Mouse (Mus musculus): ENCODE data around the gene Opcml. TPM values are rescaled to one million over a fixed set of nuclear protein-coding genes. Genes with fewer than 3 reads are reported as not detected.

Opcml gene
- total RNA-seq, 1 experiment: 0.49 TPM

DNA sequence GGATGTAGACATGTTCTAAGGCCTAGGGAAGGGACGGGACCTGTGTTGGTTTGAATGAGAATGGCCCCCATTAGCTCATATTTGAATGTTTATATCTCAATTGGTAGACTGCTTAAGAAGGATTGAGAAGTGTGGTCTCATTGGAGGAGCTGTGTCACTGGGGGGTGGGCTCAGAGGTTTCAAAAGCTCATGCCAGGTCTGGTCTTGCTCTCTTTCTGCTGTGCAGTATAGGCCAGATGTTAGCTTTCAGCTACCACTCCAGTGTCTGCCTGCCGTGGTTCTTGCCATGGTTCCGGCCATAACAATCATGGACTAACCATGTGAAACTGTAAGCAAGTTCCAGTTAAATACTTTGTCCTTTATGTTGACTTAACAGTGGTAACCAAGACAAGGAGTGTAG lies 11.2 kb downstream of the Opcml start:
- no peak overlapping the region for H3K4me3 ChIP-seq (ENCODE audit: insufficient read depth in 1 of 2, low read depth in 1 of 2, low read length in 2 of 2, poor library complexity in 1 of 2, severe bottlenecking in 1 of 2)
- H3K4me1 ChIP-seq (ENCODE audit: control insufficient read depth in 2 of 2, insufficient read depth in 2 of 2, low read length in 2 of 2, poor library complexity in 1 of 2): no peaks in the 10 kb centered on the region
- no peak for DNase-seq (ENCODE audit: low read depth, low spot score)
- no peaks in the 10 kb centered on the region for H3K36me3 ChIP-seq (ENCODE audit: control insufficient read depth, insufficient read depth, low read length, poor library complexity, severe bottlenecking)
- H3K9ac ChIP-seq (ENCODE audit: insufficient read depth, low read depth, low read length, poor library complexity, severe bottlenecking): no peak overlapping the region
- TF ChIP-seq CHD2 (IDR thresholded peaks at IDR 0.05; ENCODE audit: low read depth, low read length): no peak
- TF ChIP-seq ZC3H11A (IDR thresholded peaks at IDR 0.05; ENCODE audit: borderline replicate concordance, low read depth, low read length): no peak
- TF ChIP-seq ZNF384 (IDR thresholded peaks at IDR 0.05; ENCODE audit: low read depth, low read length): no peak
- TF ChIP-seq HCFC1 (IDR thresholded peaks at IDR 0.05; ENCODE audit: borderline replicate concordance, insufficient read depth, low read length): no peak
- no peak for TF ChIP-seq MAFK (IDR thresholded peaks at IDR 0.05; ENCODE audit: insufficient read depth, low read depth, low read length)
- H3K9me3 ChIP-seq (ENCODE audit: control insufficient read depth, insufficient read depth, low read depth, low read length): no peaks in the 10 kb centered on the region
- in situ Hi-C loops (cut with MboI; ENCODE audit: low sequenced_read_pairs in 2 of 2, unreplicated experiment in 2 of 2): no loop called here
- no peak overlapping the region for H3K27ac ChIP-seq (ENCODE audit: insufficient read depth, low read depth, low read length, poor library complexity, severe bottlenecking)

DNA sequence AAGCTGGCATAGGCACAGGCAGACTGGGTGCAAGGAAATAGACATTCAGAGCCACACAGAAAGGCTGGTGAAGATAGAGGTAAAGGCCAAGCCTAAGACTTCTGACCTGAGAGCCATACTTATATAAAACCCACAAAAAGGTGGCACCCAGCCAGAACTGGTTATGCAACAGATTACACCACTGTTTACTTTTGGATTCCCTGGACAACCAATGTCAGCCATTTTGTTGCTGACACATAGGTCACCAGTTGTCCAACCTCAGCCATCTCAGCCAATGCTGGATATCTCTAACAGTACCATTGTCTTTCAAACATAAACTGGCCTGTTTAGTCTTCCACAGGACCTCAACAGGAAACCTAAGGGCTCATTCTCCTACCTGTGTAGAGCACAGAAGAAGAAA lies 11.8 kb downstream of the Opcml start:
- H3K4me1 ChIP-seq (ENCODE audit: control insufficient read depth in 2 of 2, insufficient read depth in 2 of 2, low read length in 2 of 2, poor library complexity in 1 of 2): no peaks in the 10 kb centered on the region
- H3K27ac ChIP-seq (ENCODE audit: insufficient read depth, low read depth, low read length, poor library complexity, severe bottlenecking): no peak overlapping the region
- no peak overlapping the region for H3K9ac ChIP-seq (ENCODE audit: insufficient read depth, low read depth, low read length, poor library complexity, severe bottlenecking)
- H3K36me3 ChIP-seq (ENCODE audit: control insufficient read depth, insufficient read depth, low read length, poor library complexity, severe bottlenecking): no peaks in the 10 kb centered on the region
- no peak for DNase-seq (ENCODE audit: low read depth, low spot score)
- H3K4me3 ChIP-seq (ENCODE audit: insufficient read depth in 1 of 2, low read depth in 1 of 2, low read length in 2 of 2, poor library complexity in 1 of 2, severe bottlenecking in 1 of 2): no peak overlapping the region
- H3K9me3 ChIP-seq (ENCODE audit: control insufficient read depth, insufficient read depth, low read depth, low read length): no peaks in the 10 kb centered on the region
- in situ Hi-C loops (cut with MboI; ENCODE audit: low sequenced_read_pairs in 2 of 2, unreplicated experiment in 2 of 2): no loop called here
- TF ChIP-seq ZC3H11A (IDR thresholded peaks at IDR 0.05; ENCODE audit: borderline replicate concordance, low read depth, low read length) (no peak), ZNF384 (IDR thresholded peaks at IDR 0.05; ENCODE audit: low read depth, low read length) (no peak), CHD2 (IDR thresholded peaks at IDR 0.05; ENCODE audit: low read depth, low read length) (no peak), HCFC1 (IDR thresholded peaks at IDR 0.05; ENCODE audit: borderline replicate concordance, insufficient read depth, low read length) (no peak), MAFK (IDR thresholded peaks at IDR 0.05; ENCODE audit: insufficient read depth, low read depth, low read length) (no peak)

DNA sequence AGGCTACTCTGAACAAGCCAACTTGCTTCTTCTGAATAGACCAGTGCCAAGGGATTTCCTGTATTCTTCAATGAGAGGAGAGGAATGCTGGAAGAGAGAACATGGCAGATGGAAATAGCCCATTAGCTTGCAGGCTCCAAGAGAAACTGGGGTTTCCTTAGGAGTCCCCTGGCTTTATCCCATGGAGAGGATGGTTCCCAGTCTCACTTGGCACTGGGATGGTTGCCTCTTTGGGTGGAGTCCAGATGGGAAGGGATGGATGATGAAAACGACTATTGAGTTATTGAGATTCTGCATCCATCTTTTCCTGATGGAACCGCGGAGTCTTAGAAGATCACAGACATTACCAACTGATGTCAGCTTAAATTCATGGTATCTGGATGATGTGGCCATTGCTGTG lies 13.9 kb downstream of the Opcml start:
- DNase-seq (ENCODE audit: low read depth, low spot score): no peak
- in situ Hi-C loops (cut with MboI; ENCODE audit: low sequenced_read_pairs in 2 of 2, unreplicated experiment in 2 of 2): no loop called here
- Histone ChIP-seq H3K27ac (ENCODE audit: insufficient read depth, low read depth, low read length, poor library complexity, severe bottlenecking) (no peak overlapping the region), H3K9ac (ENCODE audit: insufficient read depth, low read depth, low read length, poor library complexity, severe bottlenecking) (no peak overlapping the region), H3K9me3 (ENCODE audit: control insufficient read depth, insufficient read depth, low read depth, low read length) (no peaks in the 10 kb centered on the region), H3K36me3 (ENCODE audit: control insufficient read depth, insufficient read depth, low read length, poor library complexity, severe bottlenecking) (no peaks in the 10 kb centered on the region), H3K4me3 (ENCODE audit: insufficient read depth in 1 of 2, low read depth in 1 of 2, low read length in 2 of 2, poor library complexity in 1 of 2, severe bottlenecking in 1 of 2) (no peak overlapping the region), H3K4me1 (ENCODE audit: control insufficient read depth in 2 of 2, insufficient read depth in 2 of 2, low read length in 2 of 2, poor library complexity in 1 of 2) (no peaks in the 10 kb centered on the region)
- TF ChIP-seq MAFK (IDR thresholded peaks at IDR 0.05; ENCODE audit: insufficient read depth, low read depth, low read length): no peak
- TF ChIP-seq ZNF384 (IDR thresholded peaks at IDR 0.05; ENCODE audit: low read depth, low read length): no peak
- TF ChIP-seq CHD2 (IDR thresholded peaks at IDR 0.05; ENCODE audit: low read depth, low read length): no peak
- TF ChIP-seq ZC3H11A (IDR thresholded peaks at IDR 0.05; ENCODE audit: borderline replicate concordance, low read depth, low read length): no peak
- no peak for TF ChIP-seq HCFC1 (IDR thresholded peaks at IDR 0.05; ENCODE audit: borderline replicate concordance, insufficient read depth, low read length)

DNA sequence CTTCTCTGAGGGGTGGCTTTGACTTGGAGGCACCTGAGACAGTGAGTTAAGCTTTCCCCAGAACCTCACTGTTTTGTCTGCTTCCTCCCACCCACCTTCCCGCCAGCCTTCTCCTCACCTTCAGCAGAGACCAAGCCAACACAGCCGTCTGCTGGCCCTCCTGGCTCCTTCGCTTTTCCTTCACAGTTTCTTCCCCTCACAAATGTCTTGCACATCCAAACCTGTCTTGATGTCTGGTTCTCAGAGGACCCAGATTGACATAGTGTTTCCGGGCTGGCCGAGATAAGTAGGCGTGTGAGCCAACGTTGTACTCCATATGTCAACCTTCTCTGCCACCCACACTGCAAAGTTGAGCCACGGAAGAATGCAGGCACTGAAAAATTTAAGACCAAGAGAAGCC lies 19.2 kb downstream of the Opcml start:
- no peak for DNase-seq (ENCODE audit: low read depth, low spot score)
- in situ Hi-C loops (cut with MboI; ENCODE audit: low sequenced_read_pairs in 2 of 2, unreplicated experiment in 2 of 2): no loop called here
- H3K9ac ChIP-seq (ENCODE audit: insufficient read depth, low read depth, low read length, poor library complexity, severe bottlenecking): no peak overlapping the region
- H3K9me3 ChIP-seq (ENCODE audit: control insufficient read depth, insufficient read depth, low read depth, low read length): no peaks in the 10 kb centered on the region
- no peaks in the 10 kb centered on the region for H3K36me3 ChIP-seq (ENCODE audit: control insufficient read depth, insufficient read depth, low read length, poor library complexity, severe bottlenecking)
- no peak overlapping the region for H3K27ac ChIP-seq (ENCODE audit: insufficient read depth, low read depth, low read length, poor library complexity, severe bottlenecking)
- TF ChIP-seq ZNF384 (IDR thresholded peaks at IDR 0.05; ENCODE audit: low read depth, low read length) (no peak), ZC3H11A (IDR thresholded peaks at IDR 0.05; ENCODE audit: borderline replicate concordance, low read depth, low read length) (no peak), CHD2 (IDR thresholded peaks at IDR 0.05; ENCODE audit: low read depth, low read length) (no peak), MAFK (IDR thresholded peaks at IDR 0.05; ENCODE audit: insufficient read depth, low read depth, low read length) (no peak), HCFC1 (IDR thresholded peaks at IDR 0.05; ENCODE audit: borderline replicate concordance, insufficient read depth, low read length) (no peak)
- H3K4me1 ChIP-seq (ENCODE audit: control insufficient read depth in 2 of 2, insufficient read depth in 2 of 2, low read length in 2 of 2, poor library complexity in 1 of 2): no peaks in the 10 kb centered on the region
- no peak overlapping the region for H3K4me3 ChIP-seq (ENCODE audit: insufficient read depth in 1 of 2, low read depth in 1 of 2, low read length in 2 of 2, poor library complexity in 1 of 2, severe bottlenecking in 1 of 2)

DNA sequence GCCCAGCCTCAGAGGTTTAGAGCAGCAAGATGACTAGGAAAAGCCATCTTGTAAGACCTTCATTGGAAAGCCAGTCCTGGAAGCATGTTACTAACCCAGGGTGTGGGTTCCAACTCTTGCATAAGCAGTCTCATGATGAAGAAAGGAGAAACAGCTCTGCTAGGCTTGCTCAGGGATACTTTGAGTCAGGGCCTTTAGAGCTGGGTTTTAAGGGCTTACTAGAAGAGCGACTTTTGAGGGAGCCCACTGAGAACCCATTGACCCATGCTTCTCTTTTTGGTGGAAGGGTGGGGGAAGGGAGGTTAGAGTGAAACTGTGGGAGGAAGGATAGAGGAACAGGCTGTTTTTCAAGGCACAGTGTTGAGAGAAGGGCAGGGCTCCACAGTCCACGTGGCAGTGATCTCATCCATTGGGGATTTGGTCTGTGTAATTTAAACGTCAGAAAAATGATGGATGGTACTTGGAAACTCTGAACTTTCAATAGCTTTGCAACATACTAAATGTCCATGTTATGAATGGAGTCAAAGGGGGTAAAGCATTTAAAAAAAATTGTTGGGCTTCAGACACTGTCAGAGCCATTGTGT lies 22.7 kb downstream of the Opcml start:
- H3K4me1 ChIP-seq (ENCODE audit: control insufficient read depth in 2 of 2, insufficient read depth in 2 of 2, low read length in 2 of 2, poor library complexity in 1 of 2): no peaks in the 10 kb centered on the region
- H3K27ac ChIP-seq (ENCODE audit: insufficient read depth, low read depth, low read length, poor library complexity, severe bottlenecking): no peak overlapping the region
- TF ChIP-seq ZC3H11A (IDR thresholded peaks at IDR 0.05; ENCODE audit: borderline replicate concordance, low read depth, low read length) (no peak), ZNF384 (IDR thresholded peaks at IDR 0.05; ENCODE audit: low read depth, low read length) (no peak), MAFK (IDR thresholded peaks at IDR 0.05; ENCODE audit: insufficient read depth, low read depth, low read length) (no peak), CHD2 (IDR thresholded peaks at IDR 0.05; ENCODE audit: low read depth, low read length) (no peak), HCFC1 (IDR thresholded peaks at IDR 0.05; ENCODE audit: borderline replicate concordance, insufficient read depth, low read length) (no peak)
- in situ Hi-C loops (cut with MboI; ENCODE audit: low sequenced_read_pairs in 2 of 2, unreplicated experiment in 2 of 2): no loop called here
- no peak overlapping the region for H3K9ac ChIP-seq (ENCODE audit: insufficient read depth, low read depth, low read length, poor library complexity, severe bottlenecking)
- no peak for DNase-seq (ENCODE audit: low read depth, low spot score)
- H3K36me3 ChIP-seq (ENCODE audit: control insufficient read depth, insufficient read depth, low read length, poor library complexity, severe bottlenecking): no peaks in the 10 kb centered on the region
- no peaks in the 10 kb centered on the region for H3K9me3 ChIP-seq (ENCODE audit: control insufficient read depth, insufficient read depth, low read depth, low read length)
- no peak overlapping the region for H3K4me3 ChIP-seq (ENCODE audit: insufficient read depth in 1 of 2, low read depth in 1 of 2, low read length in 2 of 2, poor library complexity in 1 of 2, severe bottlenecking in 1 of 2)
